Mouse (Mus musculus) hindbrain, embryonic 16.5 days (tissue): Measurements from ENCODE around the gene Lrrc8d. TPM values are rescaled to one million over a fixed set of nuclear protein-coding genes. Genes with fewer than 3 reads are reported as not detected.
A peak's percentile ranks its signal among the peaks of the same experiment; 100 is the strongest.
"Not testable (repeated sequence)": the region's sequence is repeated elsewhere in the genome, so short reads cannot be mapped to it uniquely, and the experiment has no call there.

Experiments used
- ATAC-seq: fragments of 200-750 bp; cut with Nextera tagmentation; 2 replicates; pipeline ENCODE4 v1.8.0; 2017; ENCODE audit warnings: moderate TSS enrichment, moderate library complexity
- H3K27ac ChIP-seq: fragments of 300-500 bp; sonication (generic); 2 replicates; pipeline ENCODE4 v1.5.1; 2014; ENCODE audit warnings: low read depth, mild to moderate bottlenecking, control low read depth, low read length, moderate library complexity
- H3K27me3 ChIP-seq: fragments of 300-500 bp; sonication (generic); replicated peaks from 2 replicates; pipeline ENCODE4 v1.6.1; 2014; ENCODE audit warnings: low read length; ENCODE audit not compliant: control insufficient read depth, insufficient read depth
- H3K36me3 ChIP-seq: fragments of 300-500 bp; sonication (generic); 2 replicates; pipeline ENCODE4 v1.6.1; 2014; ENCODE audit warnings: mild to moderate bottlenecking, low read length, moderate library complexity, mixed read lengths; ENCODE audit not compliant: control insufficient read depth, insufficient read depth
- H3K4me1 ChIP-seq: fragments of 300-500 bp; sonication (generic); 2 replicates; pipeline ENCODE4 v1.6.1; 2014; ENCODE audit warnings: low read depth, low read length; ENCODE audit not compliant: control insufficient read depth, insufficient read depth
- H3K4me2 ChIP-seq: fragments of 300-500 bp; sonication (generic); 2 replicates; pipeline ENCODE4 v1.6.1; 2014; ENCODE audit warnings: mild to moderate bottlenecking, low read length, control low read depth, moderate library complexity
- H3K4me3 ChIP-seq: fragments of 300-500 bp; sonication (generic); 2 replicates; pipeline ENCODE4 v1.5.1; 2014; ENCODE audit warnings: mild to moderate bottlenecking, low read length, control low read depth, moderate library complexity
- H3K9ac ChIP-seq: fragments of 300-500 bp; sonication (generic); 2 replicates; pipeline ENCODE4 v1.6.1; 2014; ENCODE audit warnings: low read depth, mild to moderate bottlenecking, control low read depth, low read length, moderate library complexity
- H3K9me3 ChIP-seq: fragments of 300-500 bp; sonication (generic); 2 replicates; pipeline ENCODE4 v1.6.1; 2014; ENCODE audit warnings: mild to moderate bottlenecking, low read length, moderate library complexity; ENCODE audit not compliant: control insufficient read depth
- WGBS: fragments of 180-500 bp; shearing (Covaris S2); extraction: QIAGEN DNeasy Blood & Tissue Kit; methylation state at CpG from one replicate; pipeline ENCODE4 v1.1.7; 2014; 5-methylcytosine and 5-hydroxymethylcytosine counted together
- polyA plus RNA-seq: library from polyadenylated mRNA; unstranded; fragments of >200 nt; fragmentation: Nextera tagmentation; extraction: Ambion mirVana; gene quantifications from 2 replicates; pipeline ENCODE4 v1.2.1, GENCODE M21; 2015

The Lrrc8d gene
- polyA plus RNA-seq, 1 experiment from 2014 or later = 19.1 TPM

DNA sequence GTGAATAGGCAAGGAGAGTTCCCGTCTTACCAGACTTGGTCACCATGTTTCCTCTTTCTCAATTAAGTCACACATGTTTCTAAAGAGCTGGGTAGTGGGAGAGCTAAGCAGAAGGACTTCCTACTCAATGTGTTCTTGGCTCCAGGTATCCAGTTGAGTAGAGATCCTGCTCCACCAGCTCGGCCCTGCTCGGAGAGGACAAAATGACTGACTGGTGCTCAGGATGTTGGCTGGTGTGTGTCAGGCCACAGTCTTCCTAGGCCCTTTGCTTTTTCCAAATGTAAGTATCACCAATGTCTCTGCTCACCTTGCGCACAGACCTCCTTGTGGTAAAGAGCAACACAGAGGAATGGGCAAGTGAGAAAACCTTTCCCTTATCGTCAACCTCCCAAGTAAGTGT is 161.8 kb downstream of the Lrrc8d start:
- Histone ChIP-seq H3K27ac (no peak overlapping the region), H3K27me3 (no peaks in the 10 kb centered on the region), H3K36me3 (no peaks in the 10 kb centered on the region), H3K4me1 (no peaks in the 10 kb centered on the region), H3K9me3 (no peaks in the 10 kb centered on the region), H3K9ac (no peak overlapping the region), H3K4me3 (no peak overlapping the region), H3K4me2 (no peak overlapping the region)
- 94% methylated on average over 5 of the region's 5 CpGs for WGBS
- ATAC-seq = no peak

DNA sequence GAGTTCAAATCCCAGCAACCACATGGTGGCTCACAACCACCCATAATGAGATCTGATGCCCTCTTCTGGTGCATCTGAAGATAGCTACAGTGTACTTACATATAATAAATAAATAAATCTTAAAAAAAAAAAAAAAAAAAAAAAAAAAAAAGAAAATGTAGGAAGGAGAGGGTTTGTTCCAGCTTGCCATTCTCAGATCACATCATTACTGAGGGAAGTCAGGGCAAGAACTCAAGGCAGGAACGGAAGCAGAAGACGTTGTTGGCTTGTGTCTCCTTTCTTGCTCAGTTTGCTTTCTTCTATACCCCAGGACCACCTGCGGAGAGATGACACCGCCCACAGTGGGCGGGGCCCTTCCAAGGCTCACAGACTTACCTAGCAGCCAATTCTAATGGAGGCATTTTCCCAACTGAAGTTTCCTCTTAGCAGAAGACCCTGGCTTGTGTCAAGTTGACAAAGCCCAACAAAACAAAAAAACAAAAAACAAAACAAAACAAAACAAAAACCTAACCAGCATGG is 165.4 kb downstream of the Lrrc8d start:
- not testable (repeated sequence) for H3K9ac ChIP-seq, H3K4me3 ChIP-seq, H3K27me3 ChIP-seq, H3K4me1 ChIP-seq, H3K9me3 ChIP-seq, H3K27ac ChIP-seq, H3K36me3 ChIP-seq, ATAC-seq, H3K4me2 ChIP-seq
- 41% methylated on average over 5 of the region's 5 CpGs for WGBS

DNA sequence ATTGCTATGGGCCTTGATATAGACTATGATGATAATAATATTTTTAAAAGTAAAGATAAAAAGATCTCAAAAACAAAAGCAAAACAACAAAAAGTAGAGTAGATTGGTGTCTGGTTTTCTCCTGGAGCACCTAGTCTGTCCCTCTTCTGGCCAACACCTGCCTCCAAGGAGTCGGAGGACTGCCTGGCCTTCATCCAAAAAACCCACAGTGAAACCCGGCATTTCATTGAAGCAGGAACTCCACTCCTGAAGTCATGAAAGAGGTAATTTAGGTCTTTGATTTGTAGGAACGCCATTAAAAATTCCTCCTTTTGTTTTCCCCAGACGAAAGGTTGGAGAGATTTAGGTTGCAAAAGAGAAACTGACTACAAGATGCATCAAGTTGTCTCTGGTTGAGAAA is 167.7 kb downstream of the Lrrc8d start:
- peaks cover 4% of the 10 kb centered on the region for H3K4me1 ChIP-seq
- no peak overlapping the region; the same call in 1 of the 2 replicates for H3K4me2 ChIP-seq
- H3K27ac ChIP-seq = no peak overlapping the region
- no peaks in the 10 kb centered on the region for H3K36me3 ChIP-seq
- H3K4me3 ChIP-seq = no peak overlapping the region
- ATAC-seq = no peak
- 26% methylated on average over 4 of the region's 4 CpGs for WGBS
- H3K27me3 ChIP-seq = no peaks in the 10 kb centered on the region
- no peaks in the 10 kb centered on the region for H3K9me3 ChIP-seq
- H3K9ac ChIP-seq = no peak overlapping the region

DNA sequence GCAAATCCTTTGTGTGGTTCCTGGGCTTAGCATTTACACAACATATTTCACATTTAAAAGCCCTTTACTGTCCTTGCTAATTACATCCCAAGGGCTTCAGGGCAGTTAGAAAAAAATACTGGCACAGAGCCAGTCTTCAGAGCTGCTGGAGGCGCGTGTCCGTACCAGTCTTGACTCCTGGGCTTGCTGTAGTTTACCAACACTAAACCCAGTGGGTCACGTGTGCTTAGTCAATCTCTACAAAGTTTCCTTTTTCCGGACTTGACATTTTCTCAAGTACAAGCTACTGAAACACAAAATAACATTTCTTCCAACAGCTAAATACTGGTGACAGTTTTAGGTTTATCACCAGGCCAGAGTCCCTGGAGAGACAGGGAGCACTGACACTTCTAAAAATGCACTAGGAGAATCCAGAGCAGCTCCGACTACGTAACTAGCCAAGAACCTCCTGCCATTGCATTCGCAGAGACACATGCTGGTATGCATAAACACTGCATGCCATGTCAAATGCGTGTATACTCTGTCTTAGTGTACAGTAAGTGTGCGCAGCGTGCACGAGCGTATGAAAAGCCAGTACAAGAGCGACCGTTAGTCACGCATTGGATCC is 168.2 kb downstream of the Lrrc8d start:
- Histone ChIP-seq H3K36me3 (no peaks in the 10 kb centered on the region), H3K9me3 (no peaks in the 10 kb centered on the region), H3K4me1 (peaks cover 4% of the 10 kb centered on the region), H3K4me3 (no peak overlapping the region), H3K4me2 (no peak overlapping the region; the same call in 1 of the 2 replicates), H3K27ac (no peak overlapping the region), H3K9ac (no peak overlapping the region), H3K27me3 (no peaks in the 10 kb centered on the region)
- peak; percentile 38; the same call in 1 of the 2 replicates for ATAC-seq
- 57% methylated on average over 16 of the region's 16 CpGs for WGBS

DNA sequence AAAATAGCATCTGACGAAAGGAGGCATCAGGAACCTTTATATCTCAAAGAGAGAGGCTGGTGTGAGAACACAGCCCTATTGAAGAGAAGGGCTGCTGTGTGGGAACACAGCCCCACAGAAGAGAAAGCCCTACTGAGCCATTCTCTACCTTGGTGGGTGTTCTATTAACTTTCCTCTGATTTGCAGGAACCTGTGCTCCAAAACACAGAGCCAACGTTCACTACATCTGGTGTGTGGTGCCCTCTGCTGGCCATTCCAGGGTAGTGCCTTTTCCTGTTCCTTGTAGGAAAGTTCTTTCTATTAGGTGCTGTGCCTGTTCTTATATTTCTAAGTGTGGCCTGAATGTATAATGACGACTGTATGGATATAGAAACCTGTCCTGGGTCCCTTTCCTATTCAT is 168.8 kb downstream of the Lrrc8d start:
- no peak overlapping the region for H3K27ac ChIP-seq
- H3K4me2 ChIP-seq = no peak overlapping the region
- no peaks in the 10 kb centered on the region for H3K36me3 ChIP-seq
- 19% methylated on average over 3 of the region's 3 CpGs for WGBS
- H3K27me3 ChIP-seq = no peaks in the 10 kb centered on the region
- H3K9ac ChIP-seq = no peak overlapping the region
- peak; percentile 75; the same call in 1 of the 2 replicates for ATAC-seq
- H3K9me3 ChIP-seq = no peaks in the 10 kb centered on the region
- peaks cover 4% of the 10 kb centered on the region for H3K4me1 ChIP-seq
- no peak overlapping the region for H3K4me3 ChIP-seq

DNA sequence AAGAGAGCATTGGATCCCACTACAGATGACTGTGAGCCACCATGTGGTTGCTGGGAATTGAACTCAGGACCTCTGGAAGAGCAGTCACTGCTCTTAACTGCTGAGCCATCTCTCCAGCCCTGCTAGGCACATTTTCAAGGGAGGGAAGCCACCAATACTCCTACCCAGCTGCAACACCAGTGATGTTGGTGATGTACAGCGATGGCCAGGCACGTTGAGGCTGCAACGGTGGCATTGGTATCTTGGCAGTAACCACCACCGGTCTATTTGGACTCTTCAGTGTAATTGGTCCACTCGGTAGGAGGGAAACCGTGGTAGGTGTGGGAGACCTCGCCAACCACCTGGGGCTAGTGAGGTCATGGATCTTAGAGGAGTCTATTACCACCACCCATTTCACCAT is 170.0 kb downstream of the Lrrc8d start:
- WGBS = 86% methylated on average over 7 of the region's 7 CpGs

DNA sequence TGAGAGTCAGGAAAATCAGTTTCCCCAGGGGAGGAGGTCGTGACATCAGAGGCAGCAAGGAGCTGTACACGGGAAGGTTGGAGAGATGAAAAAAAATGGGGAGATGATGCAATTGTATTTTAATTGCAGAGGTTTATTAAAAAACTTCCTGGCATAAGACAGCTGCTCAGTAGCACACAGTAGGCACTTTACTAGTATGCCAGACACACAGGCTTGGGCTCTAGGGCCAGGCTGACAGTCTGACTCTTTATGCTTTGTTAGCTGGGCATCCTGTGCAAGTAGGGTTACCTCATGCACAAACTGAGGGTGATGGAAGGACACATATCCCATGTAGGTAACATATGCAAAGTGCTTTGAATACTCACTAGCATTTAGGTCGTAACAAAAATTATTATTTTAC is 171.4 kb downstream of the Lrrc8d start:
- no peaks in the 10 kb centered on the region for H3K27me3 ChIP-seq
- H3K9me3 ChIP-seq = no peaks in the 10 kb centered on the region
- 68% methylated on average over 3 of the region's 3 CpGs for WGBS
- ATAC-seq = no peak
- no peak overlapping the region for H3K9ac ChIP-seq
- H3K4me2 ChIP-seq = no peak overlapping the region
- H3K36me3 ChIP-seq = no peaks in the 10 kb centered on the region
- peaks cover 8% of the 10 kb centered on the region for H3K4me1 ChIP-seq
- no peak overlapping the region for H3K4me3 ChIP-seq
- H3K27ac ChIP-seq = no peak overlapping the region

More for the DNA sequence above, 170.0 kb downstream of the Lrrc8d start:
- H3K4me1 ChIP-seq = peaks cover 4% of the 10 kb centered on the region
- ATAC-seq = no peak
- no peak overlapping the region for H3K27ac ChIP-seq
- H3K9me3 ChIP-seq = no peaks in the 10 kb centered on the region
- H3K4me2 ChIP-seq = no peak overlapping the region
- no peaks in the 10 kb centered on the region for H3K27me3 ChIP-seq
- no peaks in the 10 kb centered on the region for H3K36me3 ChIP-seq
- no peak overlapping the region for H3K9ac ChIP-seq
- H3K4me3 ChIP-seq = no peak overlapping the region

DNA sequence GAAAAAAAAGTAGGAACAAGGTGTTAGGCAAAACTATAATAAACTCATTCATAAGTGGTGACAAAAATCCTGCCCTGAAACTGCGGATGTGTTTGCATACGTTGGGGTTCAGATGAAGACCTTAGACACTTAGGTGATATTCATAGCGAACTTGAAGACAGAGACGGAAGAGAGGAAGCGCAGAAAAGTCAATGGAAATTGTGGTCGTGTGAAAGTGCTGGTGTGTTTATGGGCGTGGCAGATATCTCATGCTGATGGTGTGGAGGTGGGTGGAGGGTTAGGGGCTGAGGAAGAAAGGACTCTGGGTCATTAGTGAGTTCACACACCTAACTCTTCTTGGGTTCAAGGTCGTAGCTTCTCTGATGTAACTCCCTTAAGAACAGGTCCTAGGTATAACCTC is 172.4 kb downstream of the Lrrc8d start:
- Histone ChIP-seq H3K9ac (no peak overlapping the region), H3K9me3 (no peaks in the 10 kb centered on the region), H3K27me3 (no peaks in the 10 kb centered on the region), H3K4me3 (no peak overlapping the region), H3K36me3 (no peaks in the 10 kb centered on the region), H3K27ac (no peak overlapping the region), H3K4me1 (peaks cover 8% of the 10 kb centered on the region), H3K4me2 (no peak overlapping the region)
- ATAC-seq = no peak
- 91% methylated on average over 8 of the region's 8 CpGs for WGBS

DNA sequence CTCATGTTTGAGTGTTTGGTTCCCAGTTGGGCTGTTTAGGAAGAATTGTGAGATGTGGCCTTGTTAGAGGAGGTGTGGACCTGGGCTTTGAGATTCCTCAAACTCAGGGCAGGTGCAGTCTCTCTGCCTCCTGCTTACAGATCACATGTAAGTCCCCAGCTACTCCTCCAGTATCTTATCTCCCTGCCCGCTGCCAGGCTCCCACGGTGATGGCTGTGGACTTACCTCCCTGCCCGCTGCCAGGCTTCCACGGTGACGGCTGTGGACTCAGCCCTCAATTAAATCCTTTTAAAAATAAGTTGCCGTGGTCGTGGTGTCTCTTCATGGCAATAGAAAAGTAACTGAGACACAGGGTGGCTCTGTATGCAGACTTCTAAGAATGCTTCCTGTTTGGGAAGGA is 173.1 kb downstream of the Lrrc8d start:
- Histone ChIP-seq H3K9ac (no peak overlapping the region), H3K27me3 (no peaks in the 10 kb centered on the region), H3K9me3 (no peaks in the 10 kb centered on the region), H3K4me1 (peaks cover 7% of the 10 kb centered on the region), H3K27ac (no peak overlapping the region), H3K36me3 (no peaks in the 10 kb centered on the region), H3K4me2 (no peak overlapping the region), H3K4me3 (no peak overlapping the region)
- WGBS = 47% methylated on average over 7 of the region's 7 CpGs
- no peak for ATAC-seq
